Mouse (Mus musculus) forebrain, embryonic 10.5 days (tissue): Measurements from ENCODE around the gene Ttc9b. TPM values are rescaled to one million over a fixed set of nuclear protein-coding genes. Genes with fewer than 3 reads are reported as not detected.

Experiments
- DNase-seq: peaks from one replicate; pipeline ENCODE4 v3.0.0-alpha.2; 2017; ENCODE audit warnings: low spot score; ENCODE audit errors: extremely low spot score
- H3K27ac ChIP-seq: fragments of 300-500 bp; sonication (generic); 2 replicates; pipeline ENCODE4 v1.5.1; 2016; ENCODE audit warnings: mild to moderate bottlenecking
- H3K27me3 ChIP-seq: fragments of 300-500 bp; sonication (generic); 2 replicates; pipeline ENCODE4 v1.6.1; 2016; ENCODE audit warnings: mild to moderate bottlenecking; ENCODE audit not compliant: poor library complexity, severe bottlenecking
- H3K36me3 ChIP-seq: fragments of 300-500 bp; sonication (generic); replicated peaks from 2 replicates; pipeline ENCODE4 v1.6.1; 2016; ENCODE audit warnings: mild to moderate bottlenecking, moderate library complexity
- H3K4me1 ChIP-seq: fragments of 300-500 bp; sonication (generic); 2 replicates; pipeline ENCODE4 v1.6.1; 2016
- H3K4me3 ChIP-seq: fragments of 300-500 bp; sonication (generic); 2 replicates; pipeline ENCODE4 v1.5.1; 2016; ENCODE audit warnings: mild to moderate bottlenecking, moderate library complexity
- H3K9me3 ChIP-seq: fragments of 300-500 bp; sonication (generic); 2 replicates; pipeline ENCODE4 v1.6.1; 2016; ENCODE audit warnings: mild to moderate bottlenecking, moderate library complexity
- WGBS: fragments of 180-500 bp; shearing (Covaris S2); methylation state at CpG from one replicate; pipeline ENCODE4 v1.1.7; 2016; 5-methylcytosine and 5-hydroxymethylcytosine counted together
- polyA plus RNA-seq: library from polyadenylated mRNA; unstranded; fragments of >200 nt; fragmentation: Nextera tagmentation; extraction: Ambion mirVana; gene quantifications from 2 replicates; pipeline ENCODE4 v1.2.1, GENCODE M21; 2016

The Ttc9b gene
- polyA plus RNA-seq, 1 experiment from 2014 or later: 3.7 TPM

DNA sequence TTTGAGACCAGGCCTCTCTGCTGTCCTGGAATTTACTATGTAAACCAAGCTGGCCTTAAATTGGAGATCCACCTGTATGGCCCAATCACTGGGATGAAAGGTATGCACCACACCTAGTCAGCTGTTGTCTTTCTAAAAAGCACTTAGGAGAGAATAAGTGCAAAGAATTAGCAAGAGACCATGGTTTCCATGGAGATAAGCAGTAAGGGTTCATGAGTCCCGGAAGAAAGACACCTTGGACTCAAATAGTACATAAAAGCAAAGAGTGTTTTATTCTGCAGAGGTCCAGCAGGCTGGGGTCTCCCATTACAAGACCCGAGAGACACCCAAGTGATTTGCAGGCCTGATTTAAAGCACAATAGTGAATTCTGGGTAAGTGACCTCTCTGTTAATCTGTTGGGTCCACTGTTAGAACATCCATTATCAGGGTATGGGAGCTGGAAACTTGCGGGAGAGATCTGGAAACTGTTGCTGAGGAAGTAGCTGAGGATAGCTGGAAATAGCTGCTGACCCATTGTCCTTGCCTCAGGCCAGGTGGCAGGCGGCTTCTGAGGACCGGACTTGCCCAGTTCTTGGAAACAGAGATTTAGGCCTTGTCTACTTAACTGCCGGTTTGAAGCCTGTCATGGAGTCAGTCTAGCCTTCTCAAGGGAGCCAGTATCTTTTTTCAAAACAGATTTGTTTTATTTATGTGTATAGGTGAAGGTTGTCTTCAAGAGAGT is 6.3 kb upstream of the Ttc9b start:
- Histone ChIP-seq H3K4me3 (no peak overlapping the region), H3K36me3 (no peaks in the 10 kb centered on the region; the same call in 1 of the 2 replicates), H3K4me1 (peaks cover 6% of the 10 kb centered on the region), H3K9me3 (0 out of 2 replicates have a peak, but pooled peaks cover 4% of the 10 kb centered on the region), H3K27me3 (peaks cover 8% of the 10 kb centered on the region), H3K27ac (no peak overlapping the region)
- no peak for DNase-seq
- WGBS: 87% methylated on average over 6 of the region's 6 CpGs

GRCm38 (mm10) chr7:27649723-27650122 is 4.0 kb upstream of the Ttc9b start:
- WGBS: 92% methylated on average over 11 of the region's 11 CpGs
- H3K9me3 ChIP-seq: 0 out of 2 replicates have a peak, but pooled peaks cover 4% of the 10 kb centered on the region
- H3K36me3 ChIP-seq: no peaks in the 10 kb centered on the region; the same call in 1 of the 2 replicates
- H3K27me3 ChIP-seq: peaks cover 31% of the 10 kb centered on the region
- H3K27ac ChIP-seq: no peak overlapping the region
- peak overlapping the region; percentile 2; the same call in 1 of the 2 replicates for H3K4me3 ChIP-seq
- peaks cover 16% of the 10 kb centered on the region for H3K4me1 ChIP-seq
- no peak for DNase-seq

DNA sequence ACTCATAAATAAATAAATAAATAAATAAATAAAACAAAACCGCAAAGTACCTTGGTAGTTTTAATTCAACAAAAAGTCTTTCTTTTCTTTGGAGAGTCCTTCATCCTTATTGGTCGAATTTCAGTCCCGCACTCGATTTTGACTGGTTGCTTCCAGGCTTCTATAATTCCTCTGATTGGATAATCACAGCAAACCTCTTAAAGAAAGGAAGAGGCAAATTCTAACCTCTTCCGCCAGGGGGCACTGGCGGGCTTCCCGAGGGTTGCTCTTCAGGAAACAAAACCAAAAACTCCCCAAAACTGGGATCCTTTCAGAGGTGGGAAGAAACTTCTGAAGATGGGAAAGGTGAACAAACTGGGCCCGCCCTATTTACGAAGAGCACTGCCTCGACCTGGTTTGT is 2.8 kb upstream of the Ttc9b start:
- Histone ChIP-seq H3K27me3 (peaks cover 43% of the 10 kb centered on the region), H3K4me1 (peaks cover 18% of the 10 kb centered on the region), H3K9me3 (0 out of 2 replicates have a peak, but pooled peaks cover 4% of the 10 kb centered on the region), H3K27ac (peak overlapping the region; percentile 32; the same call in 1 of the 2 replicates), H3K36me3 (peaks cover 2% of the 10 kb centered on the region), H3K4me3 (peak overlapping the region; percentile 40)
- peak; percentile 65 for DNase-seq
- WGBS: 7% methylated on average over 10 of the region's 10 CpGs

DNA sequence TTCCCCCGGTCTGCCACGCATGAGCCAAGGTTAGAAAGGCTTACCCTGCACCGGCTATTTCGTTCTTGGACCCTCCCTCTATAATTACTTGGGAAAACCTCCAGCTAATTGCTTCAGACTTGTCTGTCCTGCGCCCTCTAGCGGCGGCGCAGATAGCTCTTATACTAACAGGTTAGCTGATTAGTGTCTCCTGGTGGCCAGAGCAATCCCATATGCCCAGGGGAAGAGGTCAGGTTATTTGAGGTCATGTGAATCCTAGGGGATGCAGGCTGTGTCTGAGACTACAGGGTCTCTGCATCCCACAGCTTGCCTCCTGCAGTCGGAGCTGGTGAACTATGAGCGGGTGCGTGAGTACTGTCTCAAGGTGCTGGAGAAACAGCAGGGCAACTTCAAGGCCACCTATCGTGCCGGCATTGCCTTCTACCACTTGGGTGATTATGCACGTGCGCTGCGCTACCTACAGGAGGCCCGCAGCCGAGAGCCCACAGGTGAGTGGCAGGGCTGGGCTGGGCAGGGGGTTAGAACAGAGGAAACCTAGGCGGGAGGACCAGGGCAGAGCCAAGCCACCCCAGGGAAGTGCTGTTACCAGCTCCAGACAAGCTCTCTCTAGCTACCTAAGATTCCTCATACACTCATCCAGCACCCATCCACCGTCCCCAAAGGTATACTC is 1.0 kb downstream of the Ttc9b start:
- H3K9me3 ChIP-seq: 0 out of 2 replicates have a peak, but pooled peaks cover 2% of the 10 kb centered on the region
- no peak for DNase-seq
- H3K4me3 ChIP-seq: peak overlapping the region; percentile 60
- peaks cover 35% of the 10 kb centered on the region for H3K36me3 ChIP-seq
- peaks cover 81% of the 10 kb centered on the region for H3K27me3 ChIP-seq
- H3K4me1 ChIP-seq: peaks cover 32% of the 10 kb centered on the region
- 69% methylated on average over 20 of the region's 20 CpGs for WGBS
- H3K27ac ChIP-seq: no peak overlapping the region

GRCm38 (mm10) chr7:27655545-27655944 is 1.8 kb downstream of the Ttc9b start:
- H3K9me3 ChIP-seq: no peaks in the 10 kb centered on the region
- H3K36me3 ChIP-seq: peaks cover 35% of the 10 kb centered on the region
- DNase-seq: no peak
- no peak overlapping the region for H3K4me3 ChIP-seq
- H3K27me3 ChIP-seq: peaks cover 86% of the 10 kb centered on the region
- H3K27ac ChIP-seq: no peak overlapping the region; the same call in 1 of the 2 replicates
- peaks cover 28% of the 10 kb centered on the region for H3K4me1 ChIP-seq
- 83% methylated on average over 11 of the region's 11 CpGs for WGBS

GRCm38 (mm10) chr7:27656600-27656999 is 2.9 kb downstream of the Ttc9b start:
- H3K9me3 ChIP-seq: no peaks in the 10 kb centered on the region
- peaks cover 44% of the 10 kb centered on the region for H3K36me3 ChIP-seq
- H3K27me3 ChIP-seq: peaks cover 84% of the 10 kb centered on the region
- no peak for DNase-seq
- WGBS: 89% methylated on average over 16 of the region's 16 CpGs
- no peak overlapping the region for H3K27ac ChIP-seq
- H3K4me3 ChIP-seq: no peak overlapping the region
- peaks cover 26% of the 10 kb centered on the region for H3K4me1 ChIP-seq

GRCm38 (mm10) chr7:27657824-27658395 is 4.2 kb downstream of the Ttc9b start:
- Histone ChIP-seq H3K9me3 (no peaks in the 10 kb centered on the region), H3K27me3 (peaks cover 73% of the 10 kb centered on the region), H3K27ac (no peak overlapping the region), H3K36me3 (peaks cover 54% of the 10 kb centered on the region), H3K4me1 (peaks cover 26% of the 10 kb centered on the region), H3K4me3 (no peak overlapping the region)
- no peak for DNase-seq
- WGBS: 27% methylated on average over 53 of the region's 53 CpGs

- no peak overlapping the region for H3K4me3 ChIP-seq
- H3K27me3 ChIP-seq: peaks cover 63% of the 10 kb centered on the region
- peaks cover 20% of the 10 kb centered on the region for H3K4me1 ChIP-seq
- no peak for DNase-seq
- 66% methylated on average over 14 of the region's 14 CpGs for WGBS
- H3K36me3 ChIP-seq: peaks cover 54% of the 10 kb centered on the region
- no peaks in the 10 kb centered on the region for H3K9me3 ChIP-seq
- no peak overlapping the region for H3K27ac ChIP-seq
Observed at GRCm38 (mm10) chr7:27658712-27659663, 5.3 kb downstream of the Ttc9b start.

DNA sequence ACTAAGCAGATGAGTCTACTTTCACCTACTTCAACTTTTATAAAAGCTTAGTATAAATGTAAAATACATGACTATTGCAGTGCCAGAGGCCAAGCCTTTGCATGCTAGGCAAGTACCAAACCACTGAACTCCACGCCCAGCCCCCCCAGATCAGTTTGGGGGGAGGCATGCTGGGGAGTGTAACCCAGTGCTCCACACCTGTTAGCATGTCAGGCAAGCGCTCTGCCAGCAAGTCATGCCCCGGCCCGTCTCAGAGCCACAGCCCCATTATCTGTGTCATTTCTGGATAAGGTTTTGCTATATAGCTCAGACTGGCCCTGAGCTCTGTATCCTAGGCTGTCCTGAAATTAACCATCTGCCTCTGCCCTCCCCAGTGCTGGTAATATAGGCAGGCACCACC is 8.3 kb downstream of the Ttc9b start:
- Histone ChIP-seq H3K4me3 (no peak overlapping the region), H3K36me3 (peaks cover 68% of the 10 kb centered on the region), H3K4me1 (peaks cover 10% of the 10 kb centered on the region), H3K27me3 (peaks cover 32% of the 10 kb centered on the region), H3K27ac (no peak overlapping the region), H3K9me3 (no peaks in the 10 kb centered on the region)
- WGBS: 90% methylated on average over 4 of the region's 4 CpGs
- DNase-seq: no peak

GRCm38 (mm10) chr7:27673064-27673574 is 19.4 kb downstream of the Ttc9b start:
- Histone ChIP-seq H3K4me1 (peaks cover 36% of the 10 kb centered on the region), H3K27ac (peak overlapping the region; percentile 92), H3K4me3 (peak overlapping the region; percentile 97), H3K27me3 (no peaks in the 10 kb centered on the region), H3K36me3 (peaks cover 37% of the 10 kb centered on the region), H3K9me3 (no peaks in the 10 kb centered on the region)
- DNase-seq: no peak
- WGBS: 64% methylated on average over 9 of the region's 9 CpGs

DNA sequence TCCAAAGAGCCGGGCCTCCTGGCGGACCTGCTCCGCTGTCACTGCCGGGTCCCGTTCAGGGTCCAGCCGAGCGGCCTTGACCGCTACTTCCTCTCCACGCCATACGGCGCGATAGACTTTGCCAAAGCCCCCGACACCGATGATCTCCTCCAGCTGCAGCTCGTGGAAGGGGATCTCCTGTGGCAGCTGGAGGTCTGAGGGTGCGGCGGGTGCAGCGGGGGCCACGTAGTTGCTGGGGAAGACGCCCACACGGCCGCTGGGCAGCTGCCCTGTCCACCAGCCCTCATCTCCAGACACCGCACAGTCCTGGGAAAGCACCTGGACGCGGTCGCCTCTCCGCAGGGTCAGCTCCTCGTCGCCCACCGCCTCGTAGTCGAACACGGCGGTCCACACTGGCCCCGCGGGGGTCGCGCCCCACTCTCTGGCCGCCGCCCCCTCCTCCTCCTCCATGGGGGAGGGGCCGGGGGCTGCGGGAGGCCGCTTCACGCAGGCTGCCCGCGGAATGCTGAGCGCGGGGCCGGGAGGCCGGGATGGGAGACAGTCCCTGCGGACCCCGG is 19.9 kb downstream of the Ttc9b start:
- Histone ChIP-seq H3K4me1 (peaks cover 36% of the 10 kb centered on the region), H3K9me3 (no peaks in the 10 kb centered on the region), H3K36me3 (peaks cover 32% of the 10 kb centered on the region), H3K27me3 (no peaks in the 10 kb centered on the region), H3K27ac (peak overlapping the region; percentile 92), H3K4me3 (peak overlapping the region; percentile 97)
- WGBS: 3% methylated on average over 52 of the region's 52 CpGs
- DNase-seq: no peak

DNA sequence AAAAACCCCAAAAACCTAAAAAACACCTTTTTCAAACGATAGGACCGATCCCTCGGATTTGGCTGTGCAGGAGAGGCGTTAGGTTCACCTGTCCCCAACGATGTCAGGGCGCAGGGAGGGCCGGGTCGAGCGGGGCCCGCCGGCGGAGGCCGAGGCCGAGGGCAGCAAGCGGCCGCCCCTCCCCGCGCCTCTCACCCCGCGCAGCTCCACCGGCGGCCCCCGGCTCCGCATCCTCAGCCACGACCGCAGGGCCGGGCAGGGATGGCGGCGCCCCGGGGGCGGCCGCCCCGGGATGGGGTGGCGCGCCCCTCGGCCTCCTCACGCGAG is 20.4 kb downstream of the Ttc9b start:
- H3K27me3 ChIP-seq: no peaks in the 10 kb centered on the region
- H3K9me3 ChIP-seq: no peaks in the 10 kb centered on the region
- H3K4me3 ChIP-seq: peak overlapping the region; percentile 97
- peak overlapping the region; percentile 92 for H3K27ac ChIP-seq
- H3K36me3 ChIP-seq: peaks cover 29% of the 10 kb centered on the region
- DNase-seq: no peak
- peaks cover 36% of the 10 kb centered on the region for H3K4me1 ChIP-seq
- under 1% methylated on average over 38 of the region's 38 CpGs for WGBS
